Mouse (Mus musculus): ENCODE measurements around the gene Slc52a3. TPM values are rescaled to one million over a fixed set of nuclear protein-coding genes. Genes with fewer than 3 reads are reported as not detected.

The Slc52a3 gene
- 1.5 and 1.9 TPM in 2 replicates for polyA plus RNA-seq (2015; fragmentation: Nextera tagmentation; extraction: Ambion mirVana)

GRCm38 (mm10) chr2:151996229-151997189, at the start of gene Slc52a3:
Gene Slc52a3 (plus strand): TSS chr2:151996511.
- H3K36me3 ChIP-seq (ENCODE audit: control insufficient read depth, insufficient read depth): no peaks in the 10 kb centered on the region
- peak; percentile 43; the same call in 1 of the 2 replicates for ATAC-seq
- H3K27ac ChIP-seq (ENCODE audit: low read length): no peak within 1 kb of the TSS
- no peaks in the 10 kb centered on the region for H3K9me3 ChIP-seq (ENCODE audit: control insufficient read depth, low read length)
- no peak within 1 kb of the TSS for H3K9ac ChIP-seq (replicated peaks; ENCODE audit: low read depth, low read length)
- peaks cover 30% of the 10 kb centered on the region for H3K27me3 ChIP-seq (replicated peaks; ENCODE audit: control insufficient read depth, insufficient read depth, low read length)
- no peak within 1 kb of the TSS; the same call in 1 of the 2 replicates for H3K4me3 ChIP-seq (replicated peaks; ENCODE audit: low read length)
- peaks cover 6% of the 10 kb centered on the region; the same call in 1 of the 2 replicates for H3K4me1 ChIP-seq (replicated peaks; ENCODE audit: control insufficient read depth, insufficient read depth, low read length)
- 7% methylated on average over 35 of the region's 35 CpGs for WGBS
- H3K4me2 ChIP-seq (ENCODE audit: low read length): peak within 1 kb of the TSS; percentile 26; the same call in 1 of the 2 replicates

- no peaks in the 10 kb centered on the region for H3K36me3 ChIP-seq (ENCODE audit: control insufficient read depth, insufficient read depth)
- WGBS: 95% methylated on average over 2 of the region's 2 CpGs
- no peak overlapping the region for H3K4me3 ChIP-seq (replicated peaks; ENCODE audit: low read length)
- ATAC-seq: peak; percentile 40
- no peak overlapping the region for H3K9ac ChIP-seq (replicated peaks; ENCODE audit: low read depth, low read length)
- H3K27ac ChIP-seq (ENCODE audit: low read length): no peak overlapping the region
- H3K9me3 ChIP-seq (ENCODE audit: control insufficient read depth, low read length): no peaks in the 10 kb centered on the region
- no peak overlapping the region for H3K4me2 ChIP-seq (ENCODE audit: low read length)
- no peaks in the 10 kb centered on the region for H3K27me3 ChIP-seq (replicated peaks; ENCODE audit: control insufficient read depth, insufficient read depth, low read length)
- H3K4me1 ChIP-seq (replicated peaks; ENCODE audit: control insufficient read depth, insufficient read depth, low read length): no peaks in the 10 kb centered on the region
These were observed 48.7 kb upstream of the Slc52a3 start for GRCm38 (mm10) chr2:151947617-151948016.

- 88% methylated on average over 7 of the region's 7 CpGs for WGBS
- no peaks in the 10 kb centered on the region for H3K9me3 ChIP-seq (ENCODE audit: control insufficient read depth, low read length)
- H3K27ac ChIP-seq (ENCODE audit: low read length): no peak overlapping the region
- no peaks in the 10 kb centered on the region for H3K27me3 ChIP-seq (replicated peaks; ENCODE audit: control insufficient read depth, insufficient read depth, low read length)
- H3K4me1 ChIP-seq (replicated peaks; ENCODE audit: control insufficient read depth, insufficient read depth, low read length): no peaks in the 10 kb centered on the region
- no peak overlapping the region for H3K4me2 ChIP-seq (ENCODE audit: low read length)
- H3K36me3 ChIP-seq (ENCODE audit: control insufficient read depth, insufficient read depth): no peaks in the 10 kb centered on the region
- no peak overlapping the region for H3K4me3 ChIP-seq (replicated peaks; ENCODE audit: low read length)
- no peak for ATAC-seq
- no peak overlapping the region for H3K9ac ChIP-seq (replicated peaks; ENCODE audit: low read depth, low read length)
These were observed 48.0 kb upstream of the Slc52a3 start for GRCm38 (mm10) chr2:151948311-151948710.

- H3K4me3 ChIP-seq (replicated peaks; ENCODE audit: low read length): no peak overlapping the region
- no peaks in the 10 kb centered on the region for H3K4me1 ChIP-seq (replicated peaks; ENCODE audit: control insufficient read depth, insufficient read depth, low read length)
- ATAC-seq: peak; percentile 78
- no peaks in the 10 kb centered on the region for H3K27me3 ChIP-seq (replicated peaks; ENCODE audit: control insufficient read depth, insufficient read depth, low read length)
- H3K9ac ChIP-seq (replicated peaks; ENCODE audit: low read depth, low read length): no peak overlapping the region
- 57% methylated on average over 2 of the region's 2 CpGs for WGBS
- no peak overlapping the region for H3K4me2 ChIP-seq (ENCODE audit: low read length)
- H3K36me3 ChIP-seq (ENCODE audit: control insufficient read depth, insufficient read depth): no peaks in the 10 kb centered on the region
- H3K9me3 ChIP-seq (ENCODE audit: control insufficient read depth, low read length): no peaks in the 10 kb centered on the region
- peak overlapping the region; percentile 18; the same call in 1 of the 2 replicates for H3K27ac ChIP-seq (ENCODE audit: low read length)
These were observed 47.1 kb upstream of the Slc52a3 start for GRCm38 (mm10) chr2:151949082-151949774.

GRCm38 (mm10) chr2:151953665-151954064, 42.6 kb upstream of the Slc52a3 start:
- Histone ChIP-seq H3K4me3 (replicated peaks; ENCODE audit: low read length) (no peak overlapping the region), H3K4me1 (replicated peaks; ENCODE audit: control insufficient read depth, insufficient read depth, low read length) (peaks cover 10% of the 10 kb centered on the region), H3K4me2 (ENCODE audit: low read length) (no peak overlapping the region), H3K36me3 (ENCODE audit: control insufficient read depth, insufficient read depth) (no peaks in the 10 kb centered on the region), H3K9ac (replicated peaks; ENCODE audit: low read depth, low read length) (no peak overlapping the region), H3K9me3 (ENCODE audit: control insufficient read depth, low read length) (no peaks in the 10 kb centered on the region), H3K27ac (ENCODE audit: low read length) (no peak overlapping the region), H3K27me3 (replicated peaks; ENCODE audit: control insufficient read depth, insufficient read depth, low read length) (no peaks in the 10 kb centered on the region)
- WGBS: 86% methylated on average over 8 of the region's 8 CpGs
- ATAC-seq: no peak

GRCm38 (mm10) chr2:151956500-151957137, 39.7 kb upstream of the Slc52a3 start:
- Histone ChIP-seq H3K4me3 (replicated peaks; ENCODE audit: low read length) (no peak overlapping the region), H3K9ac (replicated peaks; ENCODE audit: low read depth, low read length) (no peak overlapping the region), H3K27ac (ENCODE audit: low read length) (no peak overlapping the region), H3K27me3 (replicated peaks; ENCODE audit: control insufficient read depth, insufficient read depth, low read length) (no peaks in the 10 kb centered on the region), H3K4me2 (ENCODE audit: low read length) (no peak overlapping the region), H3K4me1 (replicated peaks; ENCODE audit: control insufficient read depth, insufficient read depth, low read length) (peaks cover 10% of the 10 kb centered on the region), H3K9me3 (ENCODE audit: control insufficient read depth, low read length) (no peaks in the 10 kb centered on the region), H3K36me3 (ENCODE audit: control insufficient read depth, insufficient read depth) (no peaks in the 10 kb centered on the region)
- WGBS: 49% methylated on average over 4 of the region's 4 CpGs
- ATAC-seq: no peak

GRCm38 (mm10) chr2:151959274-151959673, 37.0 kb upstream of the Slc52a3 start:
- no peak overlapping the region for H3K4me2 ChIP-seq (ENCODE audit: low read length)
- ATAC-seq: no peak
- no peak overlapping the region for H3K27ac ChIP-seq (ENCODE audit: low read length)
- H3K4me1 ChIP-seq (replicated peaks; ENCODE audit: control insufficient read depth, insufficient read depth, low read length): peaks cover 24% of the 10 kb centered on the region
- no peak overlapping the region for H3K4me3 ChIP-seq (replicated peaks; ENCODE audit: low read length)
- no peaks in the 10 kb centered on the region for H3K36me3 ChIP-seq (ENCODE audit: control insufficient read depth, insufficient read depth)
- H3K27me3 ChIP-seq (replicated peaks; ENCODE audit: control insufficient read depth, insufficient read depth, low read length): no peaks in the 10 kb centered on the region
- H3K9ac ChIP-seq (replicated peaks; ENCODE audit: low read depth, low read length): no peak overlapping the region
- WGBS: 61% methylated on average over 5 of the region's 5 CpGs
- no peaks in the 10 kb centered on the region for H3K9me3 ChIP-seq (ENCODE audit: control insufficient read depth, low read length)

- H3K36me3 ChIP-seq (ENCODE audit: control insufficient read depth, insufficient read depth): no peaks in the 10 kb centered on the region
- no peak overlapping the region for H3K9ac ChIP-seq (replicated peaks; ENCODE audit: low read depth, low read length)
- H3K27me3 ChIP-seq (replicated peaks; ENCODE audit: control insufficient read depth, insufficient read depth, low read length): no peaks in the 10 kb centered on the region
- 0 out of 2 replicates have a peak overlapping the region, but pooled peaks have one; percentile 21 for H3K27ac ChIP-seq (ENCODE audit: low read length)
- no peak overlapping the region for H3K4me2 ChIP-seq (ENCODE audit: low read length)
- 39% methylated on average over 9 of the region's 9 CpGs for WGBS
- no peak overlapping the region for H3K4me3 ChIP-seq (replicated peaks; ENCODE audit: low read length)
- no peak for ATAC-seq
- H3K4me1 ChIP-seq (replicated peaks; ENCODE audit: control insufficient read depth, insufficient read depth, low read length): peaks cover 29% of the 10 kb centered on the region
- H3K9me3 ChIP-seq (ENCODE audit: control insufficient read depth, low read length): no peaks in the 10 kb centered on the region
These were observed 34.8 kb upstream of the Slc52a3 start for GRCm38 (mm10) chr2:151961284-151962196.
